Mouse (Mus musculus) adrenal gland, postnatal 10 days (tissue): ENCODE data around the gene Lrrc9. TPM values are rescaled to one million over a fixed set of nuclear protein-coding genes. Genes with fewer than 3 reads are reported as not detected.

Source experiments
- microRNA-seq: library from miRNA; unstranded; fragments of <30 nt; microRNA quantifications from one replicate; pipeline ENCODE4 v1.2.0, GENCODE M21; 2021
- total RNA-seq, 2 experiments: library from RNA; stranded (reverse); gene quantifications; 2 replicates each; pipeline ENCODE4 v1.2.3; 2021

Lrrc9 gene
- total RNA-seq, 2 experiments from 2014 or later = 2.1 to 3.2 TPM

Small RNA genes lying within 50 kb of the gene (microRNA-seq; reads per million reads assigned to microRNA genes)
- gene Gm44392 = not detected

Other genes starting within 250 kb of the Lrrc9 start
- 10 to 100 TPM; 29.8 to 52.9 TPM for gene Rtn1, start 32.8 kb upstream of the Lrrc9 start, total RNA-seq
- gene Pcnx4, start 94.5 kb downstream of the Lrrc9 start, total RNA-seq = 1 to 10 TPM; 5.5 to 5.8 TPM
- gene Gm4756, start 207.8 kb downstream of the Lrrc9 start, total RNA-seq = not detected
- gene Dhrs7, start 223.0 kb downstream of the Lrrc9 start, total RNA-seq = 100 to 1,000 TPM; 129 to 142 TPM